Mouse (Mus musculus): ENCODE measurements at regions not wholly inside any gene's neighbourhood (a gene's known extent, or its start where the extent isn't known, plus 50 kb on each side); places are given as distances from the start of the nearest gene placed in this dataset.
"Not testable (repeated sequence)": the region's sequence is repeated elsewhere in the genome, so short reads cannot be mapped to it uniquely, and the experiment has no call there.

GRCm38 (mm10) chr6:74282842-74283241, 813.4 kb upstream of the 4931417E11Rik start:
- ATAC-seq (no peak), DNase-seq (ENCODE audit: low read depth, low spot score) (no peak)
- no peaks in the 10 kb centered on the region for H3K27me3 ChIP-seq
- POLR2A ChIA-PET = no interaction called here
- CTCF ChIA-PET = no interaction called here
- in situ Hi-C loops (cut with MboI; ENCODE audit: low pct_unique_long_range_greater_than_20kb) = no loop called here
- TF ChIP-seq CTCF (IDR thresholded peaks at IDR 0.05) = no peak

GRCm38 (mm10) chr6:74274232-74274631, 804.8 kb upstream of the 4931417E11Rik start:
- in situ Hi-C loops (cut with MboI; ENCODE audit: low pct_unique_long_range_greater_than_20kb) = no loop called here
- TF ChIP-seq CTCF (IDR thresholded peaks at IDR 0.05) = no peak
- DNase-seq (ENCODE audit: low read depth, low spot score) (no peak), ATAC-seq (no peak)
- ChIA-PET POLR2A (no interaction called here), CTCF (interaction anchor here (1.3 kb wide), 1 partner anchor 15 kb away, joined by 3 read pairs; no protein-coding TSS in a partner anchor)
- no peaks in the 10 kb centered on the region for H3K27me3 ChIP-seq

GRCm38 (mm10) chr6:74271156-74271897, 801.9 kb upstream of the 4931417E11Rik start:
- ATAC-seq (no peak), DNase-seq (ENCODE audit: low read depth, low spot score) (no peak)
- CTCF ChIA-PET = no interaction called here
- TF ChIP-seq CTCF (IDR thresholded peaks at IDR 0.05) = no peak
- in situ Hi-C loops (cut with MboI; ENCODE audit: low pct_unique_long_range_greater_than_20kb) = no loop called here
- H3K27me3 ChIP-seq = no peaks in the 10 kb centered on the region
- POLR2A ChIA-PET = no interaction called here

GRCm38 (mm10) chr6:74266601-74267000, 797.1 kb upstream of the 4931417E11Rik start:
- ATAC-seq; in situ Hi-C loops (cut with MboI; ENCODE audit: low pct_unique_long_range_greater_than_20kb); CTCF ChIA-PET; DNase-seq (ENCODE audit: low read depth, low spot score); POLR2A ChIA-PET; H3K27me3 ChIP-seq: not testable (repeated sequence)

Data from Patski (cell line).